Comparison of ENCODE assay signal across 19 mouse cellular contexts in the genomic region with DNA sequence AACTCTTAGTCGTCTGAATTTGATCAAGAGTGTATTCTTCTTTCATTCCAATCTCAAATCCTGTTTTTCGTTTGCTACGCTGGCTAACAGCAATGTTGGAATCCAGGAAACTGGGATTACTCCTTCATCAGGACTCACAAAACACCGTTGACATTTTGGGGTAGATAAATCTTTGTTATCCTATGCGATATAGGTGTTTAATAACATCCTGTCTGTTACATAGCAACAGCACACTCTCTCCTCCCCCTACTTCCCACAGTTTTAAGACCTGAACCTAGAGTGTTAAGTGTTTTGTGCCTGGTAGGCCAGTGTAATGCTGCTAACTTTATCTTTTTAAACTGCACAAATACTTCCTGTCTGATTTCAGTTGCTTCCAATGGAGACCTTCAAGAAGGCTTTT. TPM values are rescaled to one million over a fixed set of nuclear protein-coding genes. Genes with fewer than 3 reads are reported as not detected.
DNase-seq lines count a peak whose midpoint lies in the region; ATAC-seq lines count a peak whose summit lies in the region.
"Had no signal": no experiment of that assay in that cellular context is flagged by ENCODE, and none has a peak within 500 bp of the region (broad histone marks: within the 10 kb centered on the region; RNA-seq: fewer than 3 reads in every experiment).

No protein-coding gene starts in this region.

- 7% methylated on average over 5 of the region's 5 CpGs for WGBS in heart, embryonic 14.5 days
- 18% methylated on average over 5 of the region's 5 CpGs for WGBS in limb, embryonic 11.5 days
- 31% methylated on average over 5 of the region's 5 CpGs for WGBS in kidney, embryonic 16.5 days

- peak overlapping the region; percentile 41 to 46; a peak in 3 of 4 replicates for H3K27ac ChIP-seq in heart, embryonic 14.5 days (replicated peaks in 1 of 2; ENCODE audit: control insufficient read depth in 1 of 2, insufficient read depth in 1 of 2, low read depth in 2 of 2, low read length in 2 of 2)
- H3K27ac ChIP-seq in limb, embryonic 11.5 days (replicated peaks; ENCODE audit: low read depth, low read length): peak overlapping the region; percentile 36; the same call in 1 of the 2 replicates
- no peak overlapping the region for H3K27ac ChIP-seq in kidney, embryonic 16.5 days (ENCODE audit: low read length)
- H3K27ac ChIP-seq: forebrain, embryonic 13.5 days; gastrocnemius, adult 2 months; hindbrain, embryonic 10.5 days; midbrain, embryonic 10.5 days had no signal

- H3K9me3 ChIP-seq in heart, embryonic 14.5 days (ENCODE audit: control insufficient read depth, low read length): no peaks in the 10 kb centered on the region
- no peaks in the 10 kb centered on the region for H3K9me3 ChIP-seq in limb, embryonic 11.5 days (ENCODE audit: control insufficient read depth, low read length)
- no peaks in the 10 kb centered on the region for H3K9me3 ChIP-seq in kidney, embryonic 16.5 days (ENCODE audit: low read length)
- H3K9me3 ChIP-seq: forebrain, embryonic 13.5 days; hindbrain, embryonic 10.5 days; midbrain, embryonic 10.5 days had no signal

- DNase-seq in heart, postnatal 10 days: no peak
- peak; percentile 64 for DNase-seq in CD4-positive, CD25-positive, alpha-beta regulatory T cell, adult 2 months (ENCODE audit: low read depth, low spot score)
- DNase-seq in embryo, embryonic 10.5 days (ENCODE audit: low spot score): peak; percentile 33
- DNase-seq in limb, embryonic 11.5 days (ENCODE audit: low spot score): no peak
- DNase-seq in c-Kit-positive CD71-positive TER-119-positive erythroid progenitor cells, embryonic 14.5 days (ENCODE audit: low spot score): no peak
- DNase-seq in retina, embryonic 14.5 days (ENCODE audit: low spot score): no peak
- DNase-seq: cerebellum, postnatal 25 days; gastrocnemius, adult 2 months; kidney, postnatal 14 days; lung, postnatal 14 days; spleen, adult 18-20 months had no signal

- H3K36me3 ChIP-seq in heart, embryonic 14.5 days (ENCODE audit: control insufficient read depth, insufficient read depth, low read length): peaks cover 5% of the 10 kb centered on the region
- H3K36me3 ChIP-seq in limb, embryonic 11.5 days (ENCODE audit: control insufficient read depth, insufficient read depth, low read length): no peaks in the 10 kb centered on the region
- no peaks in the 10 kb centered on the region for H3K36me3 ChIP-seq in kidney, embryonic 16.5 days (ENCODE audit: insufficient read depth, low read length)

- H3K27me3 ChIP-seq in heart, embryonic 14.5 days (ENCODE audit: control insufficient read depth, insufficient read depth, low read length): no peaks in the 10 kb centered on the region
- H3K27me3 ChIP-seq in limb, embryonic 11.5 days (ENCODE audit: control insufficient read depth, insufficient read depth, low read length): no peaks in the 10 kb centered on the region
- no peaks in the 10 kb centered on the region for H3K27me3 ChIP-seq in kidney, embryonic 16.5 days (ENCODE audit: insufficient read depth, low read length)
- H3K27me3 ChIP-seq: CH12.LX; forebrain, embryonic 13.5 days; Patski had no signal

- H3K9ac ChIP-seq in heart, embryonic 14.5 days (ENCODE audit: low read length): no peak overlapping the region
- H3K9ac ChIP-seq in limb, embryonic 11.5 days (ENCODE audit: low read length): no peak overlapping the region
- no peak overlapping the region for H3K9ac ChIP-seq in kidney, embryonic 16.5 days (replicated peaks; ENCODE audit: low read length)
- H3K9ac ChIP-seq: forebrain, embryonic 13.5 days had no signal

- H3K4me3 ChIP-seq in heart, embryonic 14.5 days (ENCODE audit: control insufficient read depth in 1 of 2, insufficient read depth in 1 of 2, low read depth in 1 of 2, low read length in 2 of 2): no peak overlapping the region
- H3K4me3 ChIP-seq in limb, embryonic 11.5 days (ENCODE audit: low read depth, low read length): no peak overlapping the region
- H3K4me3 ChIP-seq in kidney, embryonic 16.5 days (ENCODE audit: low read length): no peak overlapping the region
- H3K4me3 ChIP-seq: forebrain, embryonic 13.5 days; gastrocnemius, adult 2 months; hindbrain, embryonic 10.5 days; midbrain, embryonic 10.5 days had no signal

- intact Hi-C loops in heart, postnatal 10 days (cut with DNase I): loop anchor here (5.0 kb wide), 1 partner anchor 274 kb away; no protein-coding TSS in a partner anchor

- ATAC-seq in heart, embryonic 14.5 days (ENCODE audit: insufficient number of reproducible peaks, insufficient read depth, low FRiP score, low read depth): no peak; the same call in 1 of the 2 replicates
- no peak for ATAC-seq in limb, embryonic 11.5 days (ENCODE audit: insufficient number of reproducible peaks, low FRiP score, low TSS enrichment, low read depth)
- no peak for ATAC-seq in kidney, embryonic 16.5 days (ENCODE audit: low FRiP score, low TSS enrichment)
- ATAC-seq: forebrain, embryonic 13.5 days; intestine, embryonic 16.5 days; Patski had no signal

- peak overlapping the region; percentile 5; the same call in 1 of the 2 replicates for H3K4me2 ChIP-seq in heart, embryonic 14.5 days (ENCODE audit: low read length)
- H3K4me2 ChIP-seq in limb, embryonic 11.5 days (ENCODE audit: low read depth, severe bottlenecking): no peak overlapping the region
- H3K4me2 ChIP-seq in kidney, embryonic 16.5 days (replicated peaks; ENCODE audit: low read depth, low read length): no peak overlapping the region
- H3K4me2 ChIP-seq: forebrain, embryonic 13.5 days had no signal

- H3K4me1 ChIP-seq in heart, embryonic 14.5 days (ENCODE audit: control insufficient read depth in 2 of 2, insufficient read depth in 2 of 2, low read length in 2 of 2): peaks cover 2 to 20% of the 10 kb centered on the region in 2 experiments; a peak in 3 of 4 replicates
- peaks cover 8% of the 10 kb centered on the region for H3K4me1 ChIP-seq in limb, embryonic 11.5 days (ENCODE audit: control insufficient read depth, insufficient read depth, low read length)
- H3K4me1 ChIP-seq in kidney, embryonic 16.5 days (ENCODE audit: insufficient read depth, low read length): peaks cover 5% of the 10 kb centered on the region
- H3K4me1 ChIP-seq: forebrain, embryonic 13.5 days; hindbrain, embryonic 10.5 days; midbrain, embryonic 10.5 days had no signal

RNA-seq across cellular contexts. Expression of a gene that starts 39.0 kb away (rescaled TPM):
- polyA plus RNA-seq in heart, embryonic 14.5 days (2014; fragmentation: Nextera tagmentation; extraction: Ambion mirVana): 18.8 and 20.3 TPM in 2 replicates
- 10 to 100 TPM; 52.5 to 75.6 TPM for total RNA-seq in heart, postnatal 10 days (2021)
- polyA plus RNA-seq in limb, embryonic 11.5 days (2014; fragmentation: Nextera tagmentation; extraction: Ambion mirVana): 12.4 and 13.7 TPM in 2 replicates
- 3.2 and 4.5 TPM in 2 replicates for polyA plus RNA-seq in kidney, embryonic 16.5 days (2015; fragmentation: Nextera tagmentation; extraction: Ambion mirVana)

Comparison
In these comparisons a context has a peak if more than half of its experiments do, and no peak if none do; other contexts are left out.
1. DNase-seq: peak in CD4-positive, CD25-positive, alpha-beta regulatory T cell, adult 2 months (single experiment) and embryo, embryonic 10.5 days (single experiment); none in heart, postnatal 10 days (0 of 2), limb, embryonic 11.5 days (single experiment), c-Kit-positive CD71-positive TER-119-positive erythroid progenitor cells, embryonic 14.5 days (single experiment) and retina, embryonic 14.5 days (single experiment).